Mouse (Mus musculus): ENCODE data around the gene Cfap100.

DNA sequence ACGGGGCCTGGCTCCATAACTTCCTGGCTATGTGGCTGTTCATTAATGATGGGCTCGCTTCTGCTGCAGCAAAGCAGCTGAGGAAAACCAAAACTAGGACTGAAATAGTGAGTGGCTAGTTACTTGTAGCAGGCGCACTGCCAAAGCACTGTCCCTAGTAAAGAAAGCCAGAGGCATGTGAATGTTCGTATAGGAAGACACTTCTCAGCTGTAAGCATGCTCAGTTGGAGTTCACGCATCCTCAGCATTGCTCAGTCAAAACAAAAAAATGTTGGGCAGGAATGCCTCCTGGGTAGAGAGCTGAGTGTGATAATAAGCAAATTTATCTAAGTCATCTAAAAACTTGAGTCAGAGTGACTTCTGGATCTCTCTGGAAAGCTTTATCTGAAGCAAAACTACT lies 70.5 kb downstream of the Cfap100 start:
- TF ChIP-seq CTCF (IDR thresholded peaks at IDR 0.05; ENCODE audit: extremely low read depth, insufficient read length, insufficient replicate concordance, low read depth, low read length) (no peak), POLR2A (IDR thresholded peaks at IDR 0.05; ENCODE audit: low read depth, low read length) (no peak)
